Mouse (Mus musculus): ENCODE data around the gene Rpl31.

Rpl31 gene

DNA sequence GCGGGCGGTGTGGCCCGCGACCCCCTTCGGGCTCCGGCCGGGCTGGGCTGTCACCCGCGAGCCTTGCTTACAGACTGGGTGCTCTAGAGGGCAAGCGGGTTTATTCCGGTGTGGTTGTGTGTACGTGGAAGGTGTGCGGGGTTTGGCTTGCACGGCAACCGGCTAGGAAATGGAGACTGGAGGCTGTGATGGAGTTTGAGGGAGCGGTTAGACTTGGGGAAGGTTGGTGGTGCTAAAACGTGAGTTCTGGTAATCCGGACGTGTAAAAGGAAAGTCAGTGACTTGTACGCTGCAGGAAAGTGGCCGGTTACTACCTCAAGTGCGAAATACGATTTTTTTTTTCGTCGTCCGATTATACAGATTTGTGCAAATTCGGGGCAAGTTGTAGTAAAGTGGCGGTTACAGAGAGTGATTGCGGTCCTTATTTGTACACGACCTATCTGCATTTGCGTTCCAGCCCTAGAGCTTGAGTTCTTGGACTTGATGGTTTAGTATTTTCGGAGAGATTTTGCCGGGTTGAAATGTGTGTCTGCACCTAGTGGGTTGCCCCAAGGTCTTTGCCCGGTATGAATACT, 712 bp downstream of the Rpl31 start:
- DNase-seq, result no peak

DNA sequence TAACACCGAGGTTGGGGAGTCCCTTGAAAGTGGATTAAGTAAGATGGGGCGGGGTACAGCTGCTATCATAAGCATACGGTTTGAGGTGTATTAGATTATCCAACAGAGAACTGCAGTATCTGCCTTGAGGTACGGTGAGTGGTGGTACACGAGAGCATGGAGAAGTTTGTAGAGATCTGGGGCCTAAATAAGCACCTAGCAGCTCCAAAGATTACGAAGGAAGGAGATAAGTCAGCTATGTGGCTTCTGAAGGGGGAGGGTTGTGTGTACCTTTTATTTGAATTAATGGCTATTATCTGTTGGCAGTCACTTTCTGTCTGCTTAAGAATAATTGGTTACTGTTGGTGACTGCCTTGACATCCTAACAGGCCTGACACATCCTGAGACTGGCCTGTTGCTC, 2.8 kb downstream of the Rpl31 start:
- DNase-seq, result no peak

DNA sequence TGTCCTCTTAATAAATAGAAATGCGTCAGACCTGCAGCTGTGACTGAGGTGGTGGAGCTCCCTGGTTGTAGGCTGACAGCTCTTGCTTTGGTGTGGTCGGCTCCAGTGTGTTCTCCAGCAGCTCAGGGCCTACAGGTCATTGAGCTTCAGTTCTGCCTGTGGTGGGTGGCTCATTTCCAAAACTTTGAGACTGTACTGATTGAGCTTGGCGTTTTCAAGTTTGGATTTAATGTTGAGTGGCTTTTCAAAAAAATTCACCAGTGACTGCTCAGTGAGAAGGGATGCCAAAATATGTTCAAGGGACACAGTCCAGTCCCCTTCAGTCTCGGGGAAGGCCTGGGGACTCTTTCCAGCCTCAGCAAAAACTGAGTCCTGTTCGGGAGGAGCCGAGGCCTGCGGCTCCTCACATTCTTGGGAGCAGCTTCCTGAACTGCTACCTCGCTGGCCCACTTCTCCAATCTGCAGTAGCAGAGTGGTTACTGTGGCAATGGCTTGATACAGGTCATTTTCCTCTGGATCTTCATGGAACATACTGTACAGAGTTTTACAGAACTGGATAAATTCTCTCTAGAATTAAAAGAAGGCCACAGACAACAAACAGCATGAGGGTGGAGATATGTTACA, 4.7 kb downstream of the Rpl31 start:
- no peak for DNase-seq

DNA sequence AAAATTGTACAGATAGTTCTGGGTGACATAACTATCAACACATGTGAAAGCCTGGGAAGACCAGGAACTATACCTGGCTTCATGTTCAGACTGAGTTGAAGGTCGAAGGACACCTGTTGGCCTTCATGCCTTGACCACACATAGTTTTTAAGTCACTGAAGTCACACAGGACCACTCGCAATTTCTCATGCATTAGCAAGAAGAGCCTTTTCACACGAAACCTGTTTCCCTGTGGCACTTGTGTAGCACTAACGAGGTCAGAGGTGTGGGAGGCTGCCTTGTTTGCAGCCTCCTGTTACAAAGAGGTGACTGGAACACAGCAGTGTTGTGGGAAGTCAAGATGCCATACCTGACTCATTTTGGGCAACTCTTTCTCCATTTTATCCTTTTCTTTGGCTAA, 5.7 kb downstream of the Rpl31 start:
- DNase-seq, result no peak

DNA sequence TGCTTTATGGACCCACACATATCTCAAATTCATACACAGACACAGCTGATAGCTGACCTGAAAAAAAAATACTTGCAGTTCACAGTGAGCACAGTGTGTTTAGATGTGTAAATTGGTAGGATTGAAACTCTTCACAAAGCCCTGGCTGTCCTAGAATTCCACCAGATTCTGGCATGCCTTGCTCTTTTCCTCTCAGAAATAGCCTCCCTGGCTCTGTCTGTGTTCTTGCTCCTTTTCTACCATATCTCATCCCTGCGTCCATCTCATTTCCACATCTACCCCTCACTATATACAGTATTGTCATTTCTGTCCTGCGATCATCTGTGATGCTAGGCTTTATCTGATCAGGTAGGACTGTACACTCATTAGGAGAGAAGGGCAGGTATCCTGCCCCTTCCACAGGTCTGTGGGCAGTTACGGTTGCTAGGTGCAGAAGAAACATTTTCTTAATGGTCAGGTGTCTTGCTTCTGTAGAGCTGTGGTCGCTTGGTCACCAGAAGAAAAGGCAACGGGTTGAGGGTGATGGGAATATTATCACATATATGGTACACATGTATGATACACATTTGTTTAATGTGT, 6.7 kb downstream of the Rpl31 start:
- no peak for DNase-seq

DNA sequence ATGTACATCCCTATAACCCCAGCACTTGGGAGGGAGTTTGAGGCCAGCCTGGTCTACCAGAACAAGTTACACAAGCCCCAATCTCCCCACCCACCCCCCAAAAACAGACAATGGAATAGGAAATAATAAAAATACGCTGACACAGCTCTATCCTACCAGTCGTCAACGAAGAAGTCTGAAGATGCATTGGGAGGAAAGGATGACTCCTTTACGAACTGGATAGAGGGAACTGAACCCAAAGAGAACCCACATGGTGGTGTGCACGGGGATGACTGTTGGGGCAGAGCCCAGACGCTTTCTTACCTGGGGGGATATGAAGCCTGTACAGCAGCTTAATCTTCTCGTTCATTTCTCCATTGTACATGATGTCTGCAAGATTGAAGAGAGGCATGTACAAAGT, 8.5 kb downstream of the Rpl31 start:
- no peak for DNase-seq

DNA sequence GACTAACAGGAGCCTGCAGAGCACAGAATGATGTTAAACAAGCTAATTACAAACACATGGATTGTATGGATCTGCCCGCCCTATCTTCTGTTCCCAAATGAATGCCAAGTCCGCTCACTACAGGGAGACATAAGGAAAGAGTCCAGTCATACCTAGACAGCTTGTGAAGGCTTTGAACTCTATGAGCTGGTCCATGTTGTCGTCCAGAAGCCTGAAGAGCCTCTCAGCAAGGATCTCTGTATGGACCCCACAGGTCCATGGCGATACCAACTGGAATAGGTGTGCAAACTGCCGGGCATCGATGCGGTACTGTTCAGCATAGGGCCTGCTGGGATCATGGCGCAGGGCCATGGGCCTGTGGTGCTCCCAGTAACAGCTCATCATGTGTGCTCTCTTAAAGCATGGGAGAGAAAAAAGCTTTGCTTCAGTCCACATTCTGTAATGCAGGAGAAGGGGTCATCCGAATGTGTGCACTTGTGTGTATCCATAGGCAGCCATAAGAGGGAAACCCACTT, 9.1 kb downstream of the Rpl31 start:
- DNase-seq, result no peak

DNA sequence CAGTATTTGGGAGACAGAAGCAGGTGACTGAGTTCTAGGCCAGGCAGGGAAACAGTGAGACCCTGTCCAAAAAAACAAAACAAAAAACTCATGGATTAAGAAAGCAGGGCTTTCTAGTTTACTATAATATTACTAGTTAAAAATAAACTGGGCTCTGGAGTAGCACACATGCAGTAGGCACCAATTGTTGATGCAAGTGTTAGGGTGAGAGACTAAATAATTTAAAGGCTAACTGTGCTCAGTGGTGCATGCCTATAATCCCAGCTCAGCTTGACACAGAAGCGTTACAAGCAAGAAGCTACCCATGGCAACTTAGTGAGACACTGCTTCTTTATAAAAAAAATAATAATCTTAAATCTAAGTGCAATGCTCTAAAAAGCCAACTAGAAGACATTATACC, 10.9 kb downstream of the Rpl31 start:
- no peak for DNase-seq

DNA sequence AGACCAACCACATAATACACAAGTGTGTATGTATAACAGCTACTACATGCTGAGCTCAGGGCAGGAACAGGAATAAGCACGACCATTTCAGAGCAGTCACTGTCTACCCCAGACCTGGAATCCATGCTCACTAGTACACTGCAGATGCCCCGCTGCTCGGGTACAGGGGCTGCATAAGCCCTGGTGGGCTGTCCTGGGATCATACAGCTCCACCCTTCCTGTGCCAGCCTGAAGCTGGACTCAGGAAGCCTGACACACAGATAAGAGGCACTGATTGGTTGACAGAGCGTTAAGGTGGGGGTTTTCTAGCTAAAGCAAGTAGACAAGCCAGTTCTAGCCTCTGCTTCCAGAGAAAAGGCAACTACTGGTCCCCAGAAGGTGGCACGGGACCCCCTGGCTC, 11.4 kb downstream of the Rpl31 start:
- no peak for DNase-seq

DNA sequence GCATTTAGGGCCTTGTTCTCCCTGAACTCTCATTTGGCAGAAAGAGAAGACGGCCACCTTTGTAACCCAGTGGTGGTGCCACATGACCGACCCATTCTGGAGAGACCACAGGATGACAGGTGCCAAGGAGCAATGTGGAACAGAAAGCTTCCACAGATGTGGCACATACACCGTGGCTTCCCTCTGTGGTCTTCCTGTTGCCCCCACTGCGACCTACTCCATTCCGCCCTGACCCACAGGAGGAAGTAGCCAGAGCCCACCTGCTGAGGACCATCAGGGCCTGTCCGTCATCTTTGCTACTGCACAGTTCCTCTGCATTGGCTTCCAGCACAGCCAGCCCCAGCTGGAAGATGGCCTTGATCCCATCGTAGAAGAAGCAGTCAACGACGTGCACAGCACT, 13.4 kb downstream of the Rpl31 start:
- DNase-seq, result no peak

DNA sequence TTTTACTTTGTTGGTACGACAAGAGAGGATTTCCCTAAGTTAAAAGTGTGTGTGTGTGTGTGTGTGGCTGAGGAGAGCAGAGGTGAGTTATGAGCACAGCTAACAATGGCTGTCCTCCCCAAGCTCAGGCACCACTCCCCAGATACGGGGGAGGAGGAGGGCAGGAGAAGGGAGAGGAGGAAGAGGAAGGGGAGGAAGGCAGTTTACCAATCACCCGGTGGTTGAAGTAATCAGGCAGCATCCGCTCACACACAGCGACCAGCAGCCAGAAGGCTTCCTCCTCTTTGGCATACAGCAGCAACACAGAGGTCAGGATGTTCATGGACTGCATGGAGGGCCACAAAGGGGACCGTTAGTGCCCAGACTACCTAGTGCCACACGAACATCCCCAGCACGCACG, 17.3 kb downstream of the Rpl31 start:
- no peak for DNase-seq

DNA sequence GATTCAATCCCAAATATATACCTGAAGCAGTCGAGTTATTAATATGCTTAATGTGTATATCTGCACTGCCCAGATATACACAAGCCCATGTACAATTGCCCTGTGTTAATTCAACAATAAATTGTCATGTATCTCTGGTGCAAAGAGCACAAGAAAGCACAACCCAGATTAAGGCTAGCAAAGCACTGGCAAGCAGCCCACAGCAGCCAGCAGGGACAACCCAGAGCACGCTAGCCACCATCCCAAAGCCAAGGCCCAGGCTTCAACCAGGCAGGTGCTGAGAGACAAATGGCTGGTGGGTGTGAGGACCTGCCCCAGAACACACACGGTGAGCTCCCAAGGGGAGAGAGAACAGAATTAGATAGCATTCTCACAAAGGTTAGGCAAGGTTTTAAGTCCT, 18.8 kb downstream of the Rpl31 start:
- DNase-seq, result no peak

DNA sequence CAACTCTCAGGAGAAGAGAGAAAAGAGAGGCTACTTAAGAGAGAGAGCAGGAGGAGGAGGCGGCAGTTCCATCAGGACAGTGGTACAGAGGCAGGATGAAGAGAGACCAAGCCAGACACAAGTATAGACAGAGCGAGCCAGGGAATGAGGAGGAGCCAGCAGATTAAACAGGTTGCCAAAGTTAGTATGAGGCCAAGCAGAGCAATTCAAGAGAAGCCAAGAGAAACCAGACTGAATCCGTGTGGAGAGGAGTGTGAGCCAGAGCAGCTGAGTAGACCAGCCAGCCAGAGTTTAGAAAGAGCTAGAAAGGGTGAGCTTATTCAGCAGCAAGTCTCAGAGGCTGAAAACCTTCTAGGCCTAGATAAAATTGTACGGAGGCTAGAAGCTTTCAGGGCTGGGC, 19.9 kb downstream of the Rpl31 start:
- no peak for DNase-seq

DNA sequence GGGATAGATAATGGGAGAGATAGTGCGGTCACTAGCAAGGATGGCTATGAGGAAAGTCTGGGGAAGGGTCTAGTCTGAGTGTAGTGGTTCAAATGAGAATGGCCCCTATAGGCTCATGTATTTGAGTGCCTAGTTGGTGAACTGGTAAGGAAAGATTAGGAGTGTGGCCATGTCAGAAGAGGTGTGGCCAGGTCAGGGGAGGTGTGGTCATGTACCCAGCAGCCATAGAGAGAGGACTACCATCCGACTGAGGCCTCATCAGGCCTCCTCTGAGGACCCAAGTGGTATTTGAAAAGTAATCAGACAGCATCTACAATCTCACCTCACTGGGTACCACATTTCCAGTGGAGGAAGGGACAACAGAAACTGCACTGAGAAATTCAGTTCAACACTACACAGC, 20.5 kb downstream of the Rpl31 start:
- DNase-seq, result no peak

DNA sequence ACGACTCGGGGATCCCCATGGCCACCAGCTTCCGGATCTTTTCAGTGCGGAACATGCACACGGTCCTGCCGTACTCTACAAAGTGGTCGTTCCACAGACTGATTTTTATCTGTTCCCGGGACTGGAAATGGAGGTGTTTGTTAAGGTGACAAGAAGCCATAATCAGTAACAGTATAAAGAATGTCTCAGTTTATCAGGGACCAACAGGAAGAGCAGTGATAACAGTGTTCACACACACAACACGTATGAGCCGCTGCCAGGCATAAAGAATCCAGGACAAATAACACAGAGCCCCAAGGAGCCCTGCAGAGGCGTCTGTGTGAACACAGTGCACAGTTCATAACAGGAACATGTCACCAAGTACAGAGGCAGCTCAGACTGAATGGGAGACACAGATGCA, 21.7 kb downstream of the Rpl31 start:
- no peak for DNase-seq

DNA sequence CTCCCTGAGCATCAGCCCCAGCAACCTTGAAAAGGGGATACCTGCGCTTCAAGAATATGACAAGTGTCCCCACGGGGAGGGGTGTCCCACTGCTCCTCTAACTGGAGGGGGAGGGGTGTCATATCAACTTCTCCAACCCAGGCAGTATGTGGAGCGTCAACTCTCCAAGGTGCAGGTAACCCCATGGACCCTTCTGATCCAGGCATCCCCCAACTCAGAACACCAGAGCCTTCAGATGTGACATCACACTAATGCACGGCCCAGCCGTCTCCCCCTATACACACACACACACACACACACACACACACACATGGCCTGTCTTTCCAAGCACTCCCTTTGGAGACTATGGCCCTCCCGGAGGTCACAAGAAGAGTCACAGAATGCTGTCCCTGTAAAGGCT, 24.0 kb downstream of the Rpl31 start:
- DNase-seq, result no peak

DNA sequence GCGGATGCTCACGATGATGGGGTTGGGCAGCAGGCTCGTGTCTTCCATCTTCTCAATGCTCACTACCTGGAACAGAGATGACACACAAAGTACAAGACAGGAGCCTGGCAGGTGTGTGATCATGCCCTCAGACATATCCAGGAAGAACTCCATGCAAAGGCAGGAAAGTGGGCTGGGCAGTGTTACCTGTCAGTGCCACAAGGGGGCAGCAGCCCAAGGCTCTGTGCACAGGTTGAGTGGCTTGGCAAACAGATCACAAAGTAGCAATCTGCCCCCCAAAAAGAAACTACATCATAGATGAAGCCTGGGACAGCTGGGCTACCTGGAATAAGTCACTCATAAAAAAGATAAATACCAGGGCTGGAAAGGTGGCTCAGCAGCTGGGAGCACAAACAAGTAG, 24.5 kb downstream of the Rpl31 start:
- peak; percentile 73 for DNase-seq

DNA sequence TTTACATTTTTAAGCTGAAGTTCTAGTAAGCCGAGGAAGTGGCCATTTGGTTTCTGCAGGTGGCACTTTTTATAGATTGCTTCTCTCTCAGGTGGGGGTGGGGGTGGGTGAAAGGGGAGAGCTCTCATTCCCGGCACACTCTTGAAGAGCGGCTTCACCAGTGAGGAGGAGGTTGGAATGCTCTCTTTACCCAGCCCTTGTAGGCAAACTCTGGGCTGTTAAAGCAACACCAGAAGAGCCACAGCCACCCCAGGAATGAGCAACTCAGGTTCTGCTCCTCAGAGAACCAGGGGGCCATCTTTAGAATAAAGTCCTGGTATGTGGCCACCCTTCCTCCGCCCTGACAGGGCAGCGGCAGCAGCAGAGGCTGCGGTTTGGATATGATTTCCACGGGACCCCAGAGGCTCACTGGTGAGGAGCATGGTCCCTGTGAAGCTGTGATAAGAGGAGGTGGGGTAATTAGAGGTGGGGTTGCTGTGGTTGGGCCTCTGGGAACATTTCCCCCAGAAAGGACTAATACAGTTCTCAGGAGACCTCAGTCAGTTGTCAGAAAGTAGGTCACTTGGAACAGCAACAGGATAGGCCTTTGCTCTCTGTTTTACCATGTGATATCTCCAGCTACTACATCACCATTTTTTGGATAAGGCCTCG, 25.7 kb downstream of the Rpl31 start:
- DNase-seq, result no peak

DNA sequence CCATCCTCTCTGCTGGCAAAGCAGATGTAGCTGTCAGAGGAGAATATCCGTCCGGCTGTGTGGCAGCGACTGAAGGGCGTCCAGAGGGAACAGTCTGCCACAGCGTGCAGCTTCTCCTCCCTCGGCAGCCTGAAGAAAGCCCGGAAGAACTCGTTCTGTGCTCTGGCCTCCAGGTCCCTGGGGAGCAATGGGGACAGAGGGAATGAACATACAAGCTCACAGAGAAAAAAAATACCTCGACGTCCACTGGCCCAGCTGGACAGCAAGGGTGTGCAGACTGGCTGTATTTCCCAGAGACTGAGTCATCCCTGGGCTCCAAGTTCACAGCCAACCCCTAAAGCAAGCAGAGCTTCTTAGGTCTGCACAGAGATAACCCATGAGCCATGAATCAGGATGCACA, 26.5 kb downstream of the Rpl31 start:
- no peak for DNase-seq

DNA sequence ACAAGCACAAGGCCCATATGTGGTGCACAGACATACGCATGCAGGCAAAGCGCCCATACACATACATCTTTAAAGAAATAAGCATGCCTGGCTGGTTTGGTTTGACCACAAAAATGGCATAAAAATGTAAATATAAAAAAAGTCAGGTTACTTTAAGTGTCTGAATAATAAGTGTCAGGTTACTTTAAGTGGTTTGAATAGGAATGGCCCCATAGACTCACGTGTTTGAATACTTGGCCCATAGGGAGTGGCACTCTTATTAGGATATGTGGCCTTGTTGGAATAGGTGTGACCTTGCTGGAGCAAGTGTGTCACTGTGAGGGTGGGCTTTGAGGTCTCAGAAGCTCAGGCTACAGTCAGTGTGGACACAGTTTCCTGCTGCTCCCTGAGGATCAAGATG, 27.0 kb downstream of the Rpl31 start:
- no peak for DNase-seq

DNA sequence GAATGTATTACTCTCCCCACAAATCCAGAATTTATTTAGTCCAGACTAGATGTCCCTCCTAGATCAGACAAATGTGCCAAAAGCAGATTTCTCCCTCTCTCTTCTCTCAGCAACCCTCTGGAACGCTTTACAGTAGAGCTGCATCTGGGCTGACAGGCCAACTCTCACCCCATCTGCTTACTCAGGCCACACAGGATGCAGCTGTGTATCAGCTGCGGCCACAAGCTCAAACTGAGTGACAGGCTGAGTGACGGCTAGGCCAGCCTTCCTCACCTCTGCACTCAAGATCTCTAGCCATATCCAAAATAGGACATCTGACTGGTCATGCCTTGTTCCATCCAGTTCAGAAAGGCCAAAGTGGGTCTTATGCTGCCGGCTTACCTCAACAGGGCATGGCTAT, 28.7 kb downstream of the Rpl31 start:
- no peak for DNase-seq

DNA sequence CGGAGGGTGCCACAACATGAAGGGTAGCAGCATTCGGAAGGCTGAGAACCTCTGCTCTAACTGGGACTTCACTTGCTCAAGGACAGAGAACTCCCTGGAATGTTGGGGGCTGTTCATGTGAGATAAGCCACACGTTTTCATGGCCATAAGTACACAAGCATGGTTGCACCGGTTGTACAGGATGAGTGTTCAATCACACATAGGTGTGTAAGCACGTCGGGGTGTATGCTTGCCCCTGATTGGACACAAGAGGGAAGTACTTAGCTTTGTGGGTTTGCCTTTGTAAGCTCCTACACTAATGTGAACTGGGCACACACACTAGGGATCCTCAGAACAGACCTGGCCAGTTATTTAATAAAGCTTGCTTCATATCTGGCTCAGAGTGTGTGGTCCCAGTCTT, 30.6 kb downstream of the Rpl31 start:
- no peak for DNase-seq

DNA sequence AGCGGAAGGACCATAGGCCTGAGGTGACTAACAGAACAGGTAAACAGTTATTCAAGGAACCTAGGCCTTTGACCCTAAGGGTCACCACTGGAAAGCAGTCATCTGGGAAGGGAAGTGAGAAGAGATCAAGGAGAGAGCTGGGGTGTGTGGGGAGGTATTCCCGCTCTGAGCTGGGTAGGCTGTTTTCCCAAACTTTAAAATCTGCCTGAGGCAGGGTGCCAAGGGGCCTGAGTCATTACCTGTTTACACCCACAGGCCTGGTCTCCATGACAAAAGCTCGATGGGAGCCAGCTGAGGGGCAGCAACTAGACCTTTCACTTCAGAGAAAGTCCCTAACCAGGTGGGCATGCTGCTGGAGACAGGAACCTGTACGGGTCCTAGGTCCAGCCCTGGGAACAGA, 31.6 kb downstream of the Rpl31 start:
- DNase-seq, result no peak

DNA sequence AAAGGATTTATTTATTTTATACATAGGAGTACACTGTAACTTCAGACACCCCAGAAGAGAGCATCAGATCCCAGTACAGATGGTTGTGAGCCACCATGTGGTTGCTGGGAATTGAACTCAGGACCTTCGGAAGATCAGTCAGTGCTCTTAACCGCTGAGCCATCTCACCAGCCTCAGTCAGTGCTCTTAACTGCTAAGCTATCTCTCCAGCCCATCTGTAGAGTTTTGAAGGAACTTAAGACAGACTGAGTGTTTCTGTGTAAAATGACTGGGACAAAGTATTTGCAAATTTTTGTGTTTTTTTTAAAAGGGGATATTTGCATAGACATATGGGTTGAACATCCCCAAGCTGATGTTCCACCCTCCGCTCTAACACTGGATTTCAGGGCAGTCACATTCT, 32.5 kb downstream of the Rpl31 start:
- no peak for DNase-seq
